Mouse (Mus musculus) midbrain, embryonic 11.5 days (tissue): ENCODE measurements around the gene Errfi1. TPM values are rescaled to one million over a fixed set of nuclear protein-coding genes. Genes with fewer than 3 reads are reported as not detected.

Experiments used
- ATAC-seq: fragments of 200-750 bp; cut with Nextera tagmentation; 2 replicates; pipeline ENCODE4 v1.8.0; 2017; ENCODE audit warnings: moderate TSS enrichment, moderate library complexity; ENCODE audit not compliant: low FRiP score
- DNase-seq: peaks from one replicate; pipeline ENCODE4 v3.0.0; 2015; ENCODE audit warnings: low spot score; ENCODE audit errors: missing footprints
- H3K27ac ChIP-seq: fragments of 300-500 bp; sonication (generic); 2 replicates; pipeline ENCODE4 v1.5.1; 2014; ENCODE audit warnings: low read depth, low read length
- H3K27me3 ChIP-seq: fragments of 300-500 bp; sonication (generic); 2 replicates; pipeline ENCODE4 v1.6.1; 2014; ENCODE audit warnings: mild to moderate bottlenecking, low read length, moderate library complexity, mixed read lengths; ENCODE audit not compliant: control insufficient read depth, insufficient read depth
- H3K36me3 ChIP-seq: fragments of 300-500 bp; sonication (generic); 2 replicates; pipeline ENCODE4 v1.6.1; 2014; ENCODE audit warnings: mild to moderate bottlenecking, low read length, moderate library complexity, mixed read lengths; ENCODE audit not compliant: control insufficient read depth, insufficient read depth
- H3K4me1 ChIP-seq: fragments of 300-500 bp; sonication (generic); 2 replicates; pipeline ENCODE4 v1.6.1; 2014; ENCODE audit warnings: low read length; ENCODE audit not compliant: control insufficient read depth, insufficient read depth
- H3K4me2 ChIP-seq: fragments of 300-500 bp; sonication (generic); 2 replicates; pipeline ENCODE4 v1.6.1; 2014; ENCODE audit warnings: mild to moderate bottlenecking, moderate library complexity
- H3K4me3 ChIP-seq: fragments of 300-500 bp; sonication (generic); 2 replicates; pipeline ENCODE4 v1.5.1; 2014; ENCODE audit warnings: low read depth, low read length
- H3K9ac ChIP-seq: fragments of 300-500 bp; sonication (generic); 2 replicates; pipeline ENCODE4 v1.6.1; 2014; ENCODE audit warnings: low read length
- H3K9me3 ChIP-seq: fragments of 300-500 bp; sonication (generic); 2 replicates; pipeline ENCODE4 v1.6.1; 2016; ENCODE audit warnings: low read length; ENCODE audit not compliant: control insufficient read depth
- WGBS: fragments of 180-500 bp; shearing (Covaris S2); extraction: QIAGEN DNeasy Blood & Tissue Kit; methylation state at CpG from one replicate; pipeline ENCODE4 v1.1.7; 2014; 5-methylcytosine and 5-hydroxymethylcytosine counted together
- polyA plus RNA-seq: library from polyadenylated mRNA; unstranded; fragments of >200 nt; fragmentation: Nextera tagmentation; extraction: Ambion mirVana; gene quantifications from 2 replicates; pipeline ENCODE4 v1.2.1, GENCODE M21; 2014

Errfi1 gene
- polyA plus RNA-seq, 1 experiment from 2014 or later = 29.5 TPM

DNA sequence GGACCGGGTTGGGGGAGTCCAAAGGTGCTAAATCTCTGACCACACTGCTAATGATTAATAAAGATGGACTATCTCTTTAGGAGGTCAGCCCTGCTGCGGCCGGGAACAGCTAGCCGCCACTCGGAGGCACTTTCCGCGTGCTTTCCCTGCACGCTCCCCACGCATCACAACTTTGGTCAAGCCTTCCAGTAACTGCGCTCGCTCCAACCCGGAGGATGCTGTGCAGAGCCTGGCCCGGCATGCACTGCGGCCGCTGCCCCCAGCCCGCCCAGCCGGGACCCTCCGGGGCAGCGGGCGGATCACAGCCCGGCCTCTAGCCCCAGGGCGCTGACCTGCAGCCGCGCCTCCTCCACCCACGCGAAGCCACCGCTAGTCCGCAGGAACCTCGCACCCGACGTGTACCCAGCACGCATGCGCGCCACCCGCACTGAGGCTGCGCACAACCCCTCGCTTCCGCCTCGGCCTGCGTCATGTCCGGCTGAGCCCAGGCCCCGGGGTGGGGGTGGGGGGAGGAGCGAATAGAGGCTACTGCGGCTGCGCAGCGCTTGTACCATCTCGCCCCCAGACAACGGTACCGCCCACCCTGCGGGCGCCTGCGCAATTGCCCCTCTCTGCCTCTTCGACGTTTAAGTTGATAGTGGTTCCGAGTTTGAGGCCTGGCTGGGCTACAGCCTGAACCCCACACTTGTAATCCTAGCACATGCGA lies 55.9 kb downstream of the Errfi1 start:
- Histone ChIP-seq H3K9ac (peak overlapping the region; percentile 89), H3K27me3 (no peaks in the 10 kb centered on the region), H3K4me1 (peaks cover 3% of the 10 kb centered on the region; the same call in 1 of the 2 replicates), H3K36me3 (no peaks in the 10 kb centered on the region; the same call in 1 of the 2 replicates), H3K4me2 (peak overlapping the region; percentile 51), H3K4me3 (peak overlapping the region; percentile 82), H3K9me3 (no peaks in the 10 kb centered on the region), H3K27ac (peak overlapping the region; percentile 76)
- ATAC-seq = peak; percentile 92
- peak; percentile 100 for DNase-seq
- WGBS = under 1% methylated on average over 53 of the region's 56 CpGs

DNA sequence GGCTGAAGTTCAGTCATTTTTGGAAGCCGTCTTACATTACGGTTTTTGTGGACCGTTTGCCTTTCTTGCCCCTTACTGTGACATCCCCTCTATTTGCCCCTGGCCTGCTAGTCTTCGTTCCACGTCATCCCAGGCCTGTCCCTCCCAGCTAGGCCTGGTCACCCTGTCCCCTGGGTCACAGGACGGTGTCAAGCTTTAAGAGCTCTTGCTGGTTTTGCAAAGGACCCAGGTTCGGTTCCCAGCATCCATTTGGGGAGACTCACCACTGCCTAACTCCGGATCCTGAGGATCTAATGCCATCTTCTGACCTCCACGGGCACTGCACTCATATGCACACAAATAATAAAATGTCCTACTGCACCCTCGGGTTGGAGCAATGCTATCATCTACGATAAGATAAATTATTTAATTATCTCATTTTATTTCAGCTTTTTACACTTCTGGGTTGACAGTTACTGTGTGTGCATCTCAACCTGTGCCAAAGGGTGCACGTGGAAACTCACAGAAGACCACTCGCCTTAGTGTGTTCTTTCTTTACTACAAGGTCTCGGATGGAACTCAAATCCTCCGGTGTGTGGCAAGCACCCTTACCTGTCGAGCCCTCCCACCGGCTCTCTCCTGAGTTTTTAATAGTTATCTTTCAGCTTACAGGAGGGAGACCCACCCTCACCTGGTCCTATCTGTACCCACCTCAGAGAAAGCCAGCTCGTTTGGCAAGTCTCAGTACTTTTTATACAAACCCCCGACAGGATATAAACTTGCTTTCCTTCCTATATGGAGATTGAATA lies 56.6 kb downstream of the Errfi1 start:
- Histone ChIP-seq H3K36me3 (no peaks in the 10 kb centered on the region; the same call in 1 of the 2 replicates), H3K27ac (no peak overlapping the region), H3K4me1 (peaks cover 10% of the 10 kb centered on the region), H3K4me2 (peak overlapping the region; percentile 51), H3K27me3 (no peaks in the 10 kb centered on the region), H3K9me3 (no peaks in the 10 kb centered on the region), H3K9ac (peak overlapping the region; percentile 89; the same call in 1 of the 2 replicates), H3K4me3 (peak overlapping the region; percentile 82; the same call in 1 of the 2 replicates)
- WGBS = 84% methylated on average over 19 of the region's 19 CpGs
- DNase-seq (no peak), ATAC-seq (peak; percentile 30)

DNA sequence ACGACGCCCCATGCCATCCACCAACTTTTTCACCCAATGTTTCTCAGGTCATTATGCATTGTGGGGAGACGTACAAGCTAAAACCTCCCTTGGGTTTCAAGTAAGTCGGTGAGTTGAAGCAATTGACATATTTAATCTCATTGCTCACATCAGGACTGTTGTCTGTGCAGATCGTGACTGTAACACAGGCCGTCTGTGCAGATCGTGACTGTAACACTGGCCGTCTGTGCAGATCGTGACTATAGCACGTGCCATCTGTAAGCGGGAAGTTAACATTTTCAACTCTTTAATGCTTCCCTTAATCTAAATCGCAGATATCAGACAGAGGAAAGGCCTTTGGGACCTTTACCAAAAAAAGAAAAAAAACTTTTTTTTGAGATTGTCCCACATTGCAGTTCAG lies 60.0 kb downstream of the Errfi1 start:
- peak overlapping the region; percentile 51 for H3K4me3 ChIP-seq
- peak overlapping the region; percentile 55 for H3K4me2 ChIP-seq
- 21% methylated on average over 12 of the region's 12 CpGs for WGBS

DNA sequence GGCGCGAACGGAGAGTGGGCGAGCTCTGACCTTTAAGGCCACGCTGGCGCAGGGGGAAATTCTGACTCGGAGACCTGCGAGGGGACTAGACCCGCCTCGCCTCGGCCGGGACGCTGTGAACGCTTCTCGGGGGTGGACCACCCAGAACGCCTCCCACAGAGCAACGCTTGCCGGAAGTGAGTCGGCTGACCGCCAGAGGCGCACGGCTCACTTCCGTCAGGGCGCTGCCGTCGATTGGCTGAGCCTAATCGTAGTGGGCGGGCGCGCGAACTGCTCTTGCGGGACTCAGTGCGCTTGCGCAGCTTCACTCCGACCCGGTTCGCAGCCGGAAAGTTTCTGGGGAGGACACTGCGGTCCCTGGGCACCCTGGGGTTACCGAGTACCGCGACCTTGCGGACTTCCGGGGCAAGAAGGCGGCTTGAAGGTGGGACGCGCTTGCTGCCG lies 60.6 kb downstream of the Errfi1 start, which contains the start of the genes Park7 and Tnfrsf9:
Gene Park7, minus strand, starts transcription at position 148 of the 444 bp plus-strand sequence.
Gene Tnfrsf9, plus strand, starts transcription at position 273 of the 444 bp plus-strand sequence.
- H3K4me3 ChIP-seq = peak within 1 kb of the TSS; percentile 51
- no peaks in the 10 kb centered on the region for H3K36me3 ChIP-seq
- no peaks in the 10 kb centered on the region for H3K27me3 ChIP-seq
- H3K4me1 ChIP-seq = peaks cover 9% of the 10 kb centered on the region
- H3K9ac ChIP-seq = peak within 1 kb of the TSS; percentile 80
- WGBS = under 1% methylated on average over 48 of the region's 48 CpGs
- H3K9me3 ChIP-seq = no peaks in the 10 kb centered on the region
- ATAC-seq (peak; percentile 86), DNase-seq (peak; percentile 99)
- H3K4me2 ChIP-seq = peak within 1 kb of the TSS; percentile 71
- peak within 1 kb of the TSS; percentile 22; the same call in 1 of the 2 replicates for H3K27ac ChIP-seq

More for the DNA sequence above, 60.0 kb downstream of the Errfi1 start:
- Histone ChIP-seq H3K9me3 (no peaks in the 10 kb centered on the region), H3K27me3 (no peaks in the 10 kb centered on the region), H3K36me3 (no peaks in the 10 kb centered on the region), H3K9ac (peak overlapping the region; percentile 65), H3K4me1 (peaks cover 12% of the 10 kb centered on the region), H3K27ac (0 out of 2 replicates have a peak overlapping the region, but pooled peaks have one; percentile 22)
- DNase-seq (peak; percentile 90), ATAC-seq (no peak)

DNA sequence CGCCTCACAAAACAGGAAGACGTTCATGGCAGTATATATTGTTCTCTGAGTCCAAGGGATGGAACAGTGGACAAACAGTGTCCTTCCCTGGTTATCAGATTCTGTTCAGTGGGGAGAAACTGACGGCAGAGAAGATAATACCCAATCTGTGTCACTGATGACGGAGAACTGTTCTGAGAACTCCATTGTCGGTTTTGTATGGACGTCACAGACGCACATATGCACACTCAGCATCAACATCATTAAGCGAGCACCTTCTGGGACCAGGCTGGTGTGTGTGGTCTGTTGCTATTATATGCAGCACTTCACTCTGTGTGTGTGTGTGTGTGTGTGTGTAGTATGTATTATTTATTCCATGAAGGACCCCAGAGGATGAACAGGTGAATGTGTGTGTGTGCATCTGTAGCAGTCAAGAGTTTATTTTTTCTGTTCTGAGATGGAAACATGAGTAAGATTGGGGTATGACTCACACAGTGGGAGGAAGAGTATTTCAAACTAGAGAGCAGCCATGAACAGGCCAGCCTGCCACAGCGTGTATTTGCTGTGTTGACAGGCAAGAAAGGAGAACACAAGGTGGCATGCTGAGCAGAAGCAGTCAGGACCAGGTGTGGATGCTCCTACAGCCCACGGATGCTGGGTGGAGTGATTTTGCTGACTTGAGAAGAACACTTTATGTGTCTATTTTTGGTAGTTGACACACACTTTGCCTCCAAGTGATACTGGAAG lies 61.6 kb downstream of the Errfi1 start:
- Histone ChIP-seq H3K4me2 (peak overlapping the region; percentile 71), H3K27me3 (no peaks in the 10 kb centered on the region), H3K9me3 (no peaks in the 10 kb centered on the region), H3K36me3 (no peaks in the 10 kb centered on the region), H3K27ac (no peak overlapping the region), H3K4me1 (peaks cover 9% of the 10 kb centered on the region), H3K9ac (peak overlapping the region; percentile 80), H3K4me3 (peak overlapping the region; percentile 51; the same call in 1 of the 2 replicates)
- 67% methylated on average over 10 of the region's 10 CpGs for WGBS
- no peak for ATAC-seq
- DNase-seq = no peak

DNA sequence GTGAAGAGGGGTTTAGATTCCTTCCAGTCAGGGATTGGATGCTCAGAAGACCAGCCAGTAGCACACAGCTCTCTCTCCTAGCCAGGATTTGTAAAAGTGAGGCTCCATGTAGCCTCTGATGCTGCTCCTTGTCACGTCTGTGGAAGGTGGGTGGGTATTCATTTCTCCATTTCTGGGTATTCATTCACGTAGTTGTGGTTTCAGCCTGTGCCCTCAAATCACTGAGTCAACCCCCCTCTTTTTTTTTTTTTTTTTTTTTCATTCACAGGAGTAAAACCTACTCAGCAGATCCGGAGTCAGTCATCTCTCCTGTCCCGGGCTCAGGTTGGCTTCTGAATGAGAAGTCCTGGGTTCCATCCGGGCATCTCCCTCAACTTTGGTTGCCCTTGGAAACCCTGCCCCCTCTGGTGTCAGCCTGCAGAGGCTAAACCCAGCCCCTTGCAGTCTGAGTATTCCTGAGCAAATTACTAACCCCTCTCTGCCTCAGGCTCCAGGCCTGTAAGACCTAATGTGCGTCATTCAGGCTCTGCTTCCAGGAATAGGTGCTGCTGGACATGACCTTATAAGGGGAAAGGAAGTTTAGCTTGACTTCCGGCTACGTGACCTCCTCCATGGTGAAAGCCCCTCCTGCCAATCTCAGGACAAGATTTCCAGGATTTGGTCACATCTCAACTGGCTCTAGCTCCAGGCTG lies 63.8 kb downstream of the Errfi1 start:
- Histone ChIP-seq H3K27me3 (no peaks in the 10 kb centered on the region), H3K9me3 (no peaks in the 10 kb centered on the region), H3K27ac (no peak overlapping the region), H3K4me1 (peaks cover 9% of the 10 kb centered on the region), H3K4me3 (no peak overlapping the region), H3K9ac (no peak overlapping the region), H3K36me3 (no peaks in the 10 kb centered on the region), H3K4me2 (no peak overlapping the region)
- DNase-seq (no peak), ATAC-seq (no peak)
- 66% methylated on average over 8 of the region's 8 CpGs for WGBS

Other genes starting within 250 kb of the Errfi1 start
- 4.4 and 4.7 TPM in 2 replicates for gene Slc45a1, start 201.7 kb upstream of the Errfi1 start, polyA plus RNA-seq
- gene Park7, start 60.5 kb downstream of the Errfi1 start, polyA plus RNA-seq = 383 and 406 TPM in 2 replicates
- 0.18 and 0.30 TPM in 2 replicates for gene Tnfrsf9, start 60.6 kb downstream of the Errfi1 start, polyA plus RNA-seq
- gene Uts2, start 143.2 kb downstream of the Errfi1 start, polyA plus RNA-seq = not detected in 2 replicates
- gene Per3, start 190.7 kb downstream of the Errfi1 start, polyA plus RNA-seq = 3.9 and 5.2 TPM in 2 replicates
- 80.3 and 87.9 TPM in 2 replicates for gene Vamp3, start 204.0 kb downstream of the Errfi1 start, polyA plus RNA-seq
- not detected in 2 replicates for gene Gm13090, start 235.7 kb downstream of the Errfi1 start, polyA plus RNA-seq